Mouse (Mus musculus): ENCODE measurements around the gene Acp7.
A peak's percentile ranks its signal among the peaks of the same experiment; 100 is the strongest.
"Not testable (repeated sequence)": the region's sequence is repeated elsewhere in the genome, so short reads cannot be mapped to it uniquely, and the experiment has no call there.

Acp7 gene

GRCm38 (mm10) chr7:28631073-28631472, at the start of gene Acp7:
Gene Acp7, minus strand, starts transcription at chr7:28631332.
- no peak for DNase-seq

- no peak for DNase-seq
These were observed 46.5 kb upstream of the Acp7 start for GRCm38 (mm10) chr7:28677624-28678023.

DNA sequence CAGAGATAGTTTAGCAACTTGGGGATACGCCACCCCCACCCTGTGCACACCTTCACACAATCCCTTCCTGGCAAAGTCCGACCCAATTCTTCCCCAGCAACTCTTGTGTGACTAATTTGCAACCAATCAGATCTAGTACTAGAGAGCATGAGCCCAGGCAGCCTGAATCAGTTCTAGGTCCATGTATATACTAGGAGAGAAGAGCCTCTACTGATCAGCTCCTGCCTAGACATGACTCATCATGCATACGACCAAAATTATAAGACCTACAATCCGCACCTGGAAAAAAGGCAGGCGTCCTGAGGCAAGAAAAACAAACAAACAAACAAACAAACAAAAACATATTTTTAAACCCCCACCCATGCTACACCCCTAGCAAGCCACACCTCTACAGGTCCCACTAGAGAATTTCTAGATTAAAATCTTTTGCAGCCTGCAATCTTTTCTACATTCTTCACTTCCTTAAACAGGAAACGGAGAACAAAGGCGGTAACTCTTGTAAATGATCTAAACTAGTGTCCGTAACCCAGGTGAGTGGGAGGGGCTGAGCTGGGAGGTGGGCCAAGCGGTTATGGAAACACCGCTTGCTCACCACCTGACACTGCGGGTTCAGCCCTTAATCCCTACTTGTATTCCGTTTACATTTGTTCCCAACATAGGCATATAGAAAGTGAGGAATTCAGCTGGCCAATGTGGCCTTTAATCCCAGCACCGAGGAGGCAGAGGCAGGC, 45.8 kb upstream of the Acp7 start:
- DNase-seq, result peak in 1 of 2 experiments; percentile 30

GRCm38 (mm10) chr7:28675746-28676145, 44.6 kb upstream of the Acp7 start:
- peak in 1 of 2 experiments; percentile 34 for DNase-seq

DNA sequence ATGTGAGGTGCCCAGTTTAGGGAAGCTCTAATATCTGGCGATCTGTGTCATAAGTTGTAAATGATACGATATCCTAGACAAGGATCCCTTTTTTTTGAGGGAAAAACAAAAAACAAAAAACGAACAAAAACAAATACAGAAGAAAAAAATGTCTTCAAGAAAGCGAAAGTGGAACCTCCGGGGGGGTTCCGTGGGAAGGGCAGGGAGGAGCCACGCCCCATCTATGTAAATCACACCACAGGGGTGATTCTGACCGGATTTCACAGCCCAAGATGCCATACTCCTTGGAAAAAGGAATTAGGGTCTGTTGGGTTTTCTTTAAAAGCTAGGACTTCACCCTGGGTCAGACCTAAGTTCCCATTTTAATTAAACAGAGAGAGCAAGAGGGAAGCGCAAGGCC, 43.9 kb upstream of the Acp7 start:
- no peak for DNase-seq

DNA sequence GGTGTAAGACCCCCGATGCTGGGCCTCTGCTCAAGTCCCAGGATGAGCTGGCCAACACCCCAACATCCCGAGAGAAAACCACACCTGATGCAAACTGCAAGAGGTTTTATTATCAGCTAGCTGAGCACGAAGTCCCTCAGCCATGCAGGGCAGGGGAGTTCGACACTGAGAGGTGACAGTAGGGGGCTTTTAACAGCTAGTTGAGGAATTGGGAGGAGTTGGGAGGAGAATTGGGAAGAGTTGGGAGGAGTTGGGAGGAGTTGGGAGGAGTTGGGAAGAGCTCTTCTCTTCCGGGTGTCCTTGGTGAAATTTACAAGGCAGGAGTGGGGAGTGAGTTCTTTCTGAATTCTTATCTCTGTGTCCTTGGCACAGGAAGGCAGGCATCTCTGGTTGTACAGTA, 41.7 kb upstream of the Acp7 start:
- DNase-seq, result not testable (repeated sequence)

- DNase-seq, result no peak
These were observed 41.1 kb upstream of the Acp7 start for GRCm38 (mm10) chr7:28672276-28672675.

GRCm38 (mm10) chr7:28671172-28671571, 40.0 kb upstream of the Acp7 start:
- DNase-seq, result no peak

GRCm38 (mm10) chr7:28665620-28666579, 34.8 kb upstream of the Acp7 start:
- DNase-seq, result peak in 1 of 2 experiments; percentile 30

DNA sequence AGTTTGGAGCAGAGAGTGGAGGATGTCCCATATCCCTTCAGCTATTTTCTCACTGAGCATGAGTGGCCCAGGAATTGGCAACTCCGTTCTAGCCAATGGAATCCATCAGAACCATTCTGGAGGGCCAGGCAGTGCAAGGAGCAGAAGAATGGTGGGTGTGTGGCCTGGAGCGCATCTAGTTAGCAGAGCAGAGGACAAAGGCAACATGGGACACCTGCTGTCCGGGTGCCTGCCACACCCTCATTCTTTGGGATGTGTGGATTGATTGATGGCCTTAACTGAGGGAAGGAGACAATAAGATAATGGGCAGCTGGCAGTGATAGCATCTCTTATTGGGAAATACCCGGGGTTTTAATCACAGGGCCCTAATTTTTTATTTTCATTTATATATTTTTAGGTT, 25.3 kb upstream of the Acp7 start:
- DNase-seq, result no peak

- DNase-seq, result no peak
These were observed 20.0 kb upstream of the Acp7 start for GRCm38 (mm10) chr7:28651157-28651556.

DNA sequence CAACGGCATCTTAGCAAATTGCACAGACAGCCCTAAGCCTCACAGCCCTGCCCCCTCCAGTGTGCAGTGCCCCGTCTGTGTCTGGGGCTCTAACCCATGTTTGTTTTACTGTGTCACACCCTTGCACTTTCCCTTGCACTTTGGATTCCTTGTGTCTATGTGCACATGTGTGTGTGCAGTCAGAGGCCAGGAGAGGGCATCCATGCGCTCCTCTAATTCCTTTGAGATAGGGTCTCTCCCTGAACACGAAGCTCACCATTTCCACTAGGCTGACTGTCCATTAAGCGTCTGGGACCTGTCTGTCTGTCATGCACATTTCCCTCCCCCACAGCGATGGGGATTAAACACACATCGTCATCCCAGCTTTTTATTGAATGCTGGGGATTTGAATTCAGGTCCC, 15.9 kb upstream of the Acp7 start:
- DNase-seq, result no peak

GRCm38 (mm10) chr7:28645947-28646475, 14.9 kb upstream of the Acp7 start:
- no peak for DNase-seq

- DNase-seq, result no peak
These were observed 14.2 kb upstream of the Acp7 start for GRCm38 (mm10) chr7:28645366-28645765.

DNA sequence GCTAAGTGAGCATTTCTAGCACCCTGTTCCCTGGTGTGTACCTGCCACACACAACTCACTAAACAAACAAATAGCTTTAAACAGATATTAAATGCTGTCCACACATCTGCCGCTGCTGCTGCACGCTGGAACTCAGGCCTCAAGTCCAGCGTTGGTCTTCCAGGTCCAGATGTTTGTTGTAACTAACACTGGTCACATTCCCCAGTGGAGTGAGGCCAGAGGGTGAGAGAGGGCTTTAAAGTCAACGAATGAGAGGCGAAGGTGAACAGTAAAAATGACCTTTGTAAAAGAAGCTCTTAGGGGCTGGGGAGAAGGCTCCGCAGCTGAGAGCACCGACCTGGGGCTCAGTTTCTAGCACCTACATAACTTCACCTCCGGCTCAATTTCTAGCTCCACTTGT, 10.4 kb upstream of the Acp7 start:
- peak in 1 of 2 experiments; percentile 24 for DNase-seq

DNA sequence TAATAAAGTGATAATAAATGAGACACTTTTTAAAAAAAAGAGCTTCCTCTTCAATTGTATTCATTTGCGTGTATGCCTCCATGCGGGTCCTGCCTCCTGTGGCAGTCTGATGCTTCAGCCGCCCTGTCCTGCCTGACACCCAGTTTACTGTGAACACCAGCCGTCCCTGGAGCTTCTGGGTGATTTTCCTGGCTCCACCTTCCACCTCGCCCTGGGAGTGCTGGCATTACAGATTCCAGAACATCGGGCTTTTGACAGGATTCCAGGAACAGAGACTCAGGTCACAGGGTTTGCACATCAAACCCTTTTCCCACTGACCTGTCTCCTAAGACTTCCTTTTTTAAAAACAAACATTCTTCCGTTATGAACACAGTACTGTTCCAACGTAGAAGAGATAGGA, 6.4 kb upstream of the Acp7 start:
- peak in 1 of 2 experiments; percentile 8 for DNase-seq

- DNase-seq, result no peak
These were observed 3.0 kb upstream of the Acp7 start for GRCm38 (mm10) chr7:28634128-28634527.

- DNase-seq, result no peak
These were observed 6.3 kb downstream of the Acp7 start for GRCm38 (mm10) chr7:28624791-28625190.

GRCm38 (mm10) chr7:28619098-28619715, 11.9 kb downstream of the Acp7 start:
- no peak for DNase-seq

DNA sequence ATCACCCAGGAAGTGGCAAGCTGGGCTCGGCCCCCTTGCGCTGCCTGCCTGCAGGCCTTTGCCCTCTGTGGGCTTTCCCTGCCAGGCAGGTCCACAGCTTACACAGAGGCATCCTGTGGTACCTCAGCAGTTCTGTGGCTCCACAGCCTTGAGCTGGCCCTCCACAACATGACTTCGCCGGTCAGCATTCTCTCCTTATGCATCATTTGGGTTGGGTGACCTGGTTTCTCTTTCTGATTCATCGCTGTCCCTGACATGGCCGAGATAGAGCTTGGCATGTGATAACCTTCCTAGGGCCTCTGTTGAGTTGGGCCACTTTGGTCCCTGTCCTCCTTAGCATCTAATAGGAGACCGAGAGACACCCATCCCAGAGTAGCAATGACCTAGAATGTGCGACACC, 25.2 kb downstream of the Acp7 start:
- no peak for DNase-seq

- DNase-seq, result not testable (repeated sequence)
These were observed 27.3 kb downstream of the Acp7 start for GRCm38 (mm10) chr7:28603788-28604187.

DNA sequence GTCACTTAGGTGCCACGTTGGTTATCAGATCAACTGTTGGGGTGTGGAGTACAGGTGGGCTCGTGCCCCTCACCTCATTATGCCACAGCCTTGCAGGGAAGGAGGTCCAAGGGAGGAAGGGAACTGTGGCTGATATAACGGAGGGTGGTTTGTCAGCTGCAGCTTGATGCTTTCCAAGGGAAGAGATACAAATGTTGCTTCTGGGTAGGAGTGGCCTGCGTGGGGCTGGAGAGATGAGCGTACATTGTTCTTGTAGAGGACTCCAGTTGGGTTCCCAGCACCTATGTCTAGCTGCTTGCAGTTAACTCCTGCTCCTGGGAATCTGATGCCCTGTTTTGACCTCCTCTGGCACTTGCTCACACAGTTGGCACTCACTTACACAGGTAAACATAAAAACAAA, 28.0 kb downstream of the Acp7 start:
- DNase-seq, result no peak

DNA sequence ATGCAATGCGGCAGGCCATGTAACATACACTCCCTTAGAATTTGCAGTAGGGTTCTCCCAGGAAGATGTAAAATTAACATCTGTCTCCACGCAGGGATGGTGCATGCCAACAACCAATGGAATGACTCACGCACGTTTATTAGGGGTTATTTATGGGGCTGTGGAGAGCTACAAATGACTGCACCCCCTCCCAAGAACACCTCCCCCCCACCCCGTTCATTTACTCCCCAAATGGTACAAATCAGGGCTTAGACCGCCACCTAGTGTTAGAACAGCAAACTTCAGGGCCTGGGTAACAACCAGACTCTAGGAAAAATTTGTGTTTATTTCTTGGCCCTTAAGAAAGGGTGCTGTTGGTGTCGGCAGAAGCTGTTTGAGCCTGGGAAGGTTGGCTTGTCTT, 29.5 kb downstream of the Acp7 start:
- no peak for DNase-seq

Data from lung, adult 18-20 months (tissue).